Mouse (Mus musculus) E14TG2a.4 (cell line): Measurements from ENCODE around the gene Armcx1.

Experiments
- CTCF ChIP-seq: conservative IDR thresholded peaks from 2 replicates; pipeline ENCODE4 v1.5.1; 2014; ENCODE audit warnings: low read length
- NANOG ChIP-seq: IDR thresholded peaks from 2 replicates; pipeline ENCODE4 v1.6.1; 2014; ENCODE audit warnings: borderline replicate concordance, low read length, mixed read lengths
- POU5F1 ChIP-seq: IDR thresholded peaks from 2 replicates; pipeline ENCODE4 v1.6.1; 2014; ENCODE audit warnings: low read length, borderline replicate concordance

- no peak for TF ChIP-seq CTCF
- TF ChIP-seq POU5F1: no peak
- TF ChIP-seq NANOG: no peak
Observed at GRCm38 (mm10) chrX:134741862-134742261, 24.1 kb downstream of the Armcx1 start.
